Mouse (Mus musculus): ENCODE measurements around the gene Hoxb13. TPM values are rescaled to one million over a fixed set of nuclear protein-coding genes. Genes with fewer than 3 reads are reported as not detected.

Gene Hoxb13
- total RNA-seq, 2 experiments from 2014 or later: not detected

DNA sequence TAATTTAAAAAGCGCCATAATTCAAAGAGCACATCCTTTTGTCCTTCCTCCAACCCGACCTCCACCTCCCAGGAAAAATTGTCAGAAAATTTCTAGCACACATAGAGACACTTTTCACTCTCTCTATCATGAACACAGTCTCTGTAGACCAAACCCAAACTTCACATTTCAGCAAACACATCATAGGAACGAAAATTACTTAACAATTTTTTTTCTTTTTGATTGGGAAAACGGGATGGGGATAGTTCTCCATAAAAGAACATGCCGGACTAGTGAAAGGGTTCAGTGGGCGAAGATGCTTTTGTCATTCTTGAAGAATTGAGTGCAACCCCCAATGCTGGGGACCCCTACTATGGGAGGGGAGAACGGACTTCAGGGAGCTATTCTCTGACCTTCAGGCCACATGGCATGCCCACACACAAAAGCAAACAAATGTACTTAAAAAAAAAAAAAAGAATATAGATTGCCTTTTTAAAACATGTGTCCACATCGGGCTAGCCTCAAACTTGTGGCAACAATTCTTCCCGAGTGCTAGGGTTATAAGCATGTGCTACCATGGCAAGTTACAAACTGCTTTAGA is 18.1 kb upstream of the Hoxb13 start:
- DNase-seq (ENCODE audit: low spot score in 2 of 2): no peak
- Histone ChIP-seq H3K4me3 (no peak overlapping the region), H3K27ac (no peak overlapping the region)
- TF ChIP-seq CTCF (conservative IDR thresholded peaks at IDR 0.05): no peak

DNA sequence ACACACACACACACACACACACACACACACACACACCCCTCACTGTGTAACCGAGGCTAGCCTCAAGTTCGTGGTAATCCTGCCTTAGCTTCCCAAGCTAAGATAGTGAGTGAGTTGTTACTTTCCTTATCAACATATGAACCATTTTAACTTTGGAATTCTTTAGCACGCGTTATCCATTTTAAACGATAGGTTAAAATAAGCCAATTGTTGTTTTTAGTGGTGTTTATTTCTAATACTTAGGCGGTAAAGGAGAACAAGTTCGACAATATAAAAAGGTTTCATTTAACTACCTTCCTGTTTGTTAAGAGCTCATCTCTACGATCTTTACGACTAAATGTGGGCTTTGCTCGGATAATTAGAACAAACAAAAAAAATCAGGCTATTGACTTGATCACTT is 17.3 kb upstream of the Hoxb13 start:
- Histone ChIP-seq H3K27ac (no peak overlapping the region), H3K4me3 (no peak overlapping the region)
- no peak for TF ChIP-seq CTCF (conservative IDR thresholded peaks at IDR 0.05)
- DNase-seq (ENCODE audit: low spot score in 2 of 2): no peak

DNA sequence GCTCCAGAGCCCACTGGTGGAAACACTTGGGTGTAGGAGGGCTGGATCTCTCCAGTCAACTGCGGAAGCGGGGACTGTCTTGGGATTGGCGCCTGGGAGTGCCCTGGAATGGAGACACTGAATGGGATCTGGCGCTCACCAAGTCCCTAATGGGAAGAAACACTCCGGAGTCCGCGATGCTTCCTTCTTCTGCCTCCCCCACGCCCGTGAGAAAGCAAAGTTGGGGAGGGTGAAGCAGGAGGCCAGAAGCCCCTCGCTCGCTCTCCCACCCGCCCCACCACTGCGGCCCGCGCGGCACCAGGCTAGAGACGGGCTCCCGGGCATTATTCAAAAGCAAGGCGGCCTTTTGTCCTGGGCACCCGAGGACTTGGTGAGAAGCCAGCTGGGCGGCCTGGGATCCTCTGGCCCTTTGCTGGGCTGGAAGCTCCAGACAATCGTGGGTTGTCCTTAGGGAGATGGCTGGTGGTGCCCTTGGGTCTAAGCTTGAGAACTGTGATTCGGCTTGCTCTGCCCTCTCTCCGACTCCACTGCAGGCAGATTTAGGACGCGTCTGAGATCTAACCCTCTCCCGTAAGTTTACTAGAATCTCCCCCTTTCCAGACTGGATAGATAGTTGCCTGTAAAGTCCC is 16.5 kb upstream of the Hoxb13 start:
- no peak for DNase-seq (ENCODE audit: low spot score in 2 of 2)
- no peak for TF ChIP-seq CTCF (conservative IDR thresholded peaks at IDR 0.05)
- Histone ChIP-seq H3K27ac (no peak overlapping the region), H3K4me3 (no peak overlapping the region)

DNA sequence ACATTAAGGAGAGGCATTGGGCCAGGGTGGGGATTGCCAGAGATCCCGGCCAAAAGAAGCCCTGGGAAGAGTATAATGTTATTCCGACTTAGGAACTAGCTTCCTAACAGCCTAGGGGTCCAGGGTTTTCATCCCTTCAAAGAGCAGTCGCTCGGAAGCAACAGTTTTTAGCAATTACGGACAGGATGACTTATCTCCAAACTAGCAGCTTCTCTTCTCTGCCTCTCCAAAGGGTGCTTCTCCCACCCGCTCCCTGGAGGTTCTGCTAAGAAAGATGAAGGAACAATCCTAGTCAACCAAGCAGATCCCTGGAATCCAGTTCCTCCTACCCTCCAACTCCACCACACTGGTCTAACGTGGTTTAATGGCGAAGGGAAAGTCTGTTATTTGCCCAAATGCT is 15.8 kb upstream of the Hoxb13 start:
- Histone ChIP-seq H3K4me3 (no peak overlapping the region), H3K27ac (no peak overlapping the region)
- no peak for DNase-seq (ENCODE audit: low spot score in 2 of 2)
- TF ChIP-seq CTCF (conservative IDR thresholded peaks at IDR 0.05): no peak

DNA sequence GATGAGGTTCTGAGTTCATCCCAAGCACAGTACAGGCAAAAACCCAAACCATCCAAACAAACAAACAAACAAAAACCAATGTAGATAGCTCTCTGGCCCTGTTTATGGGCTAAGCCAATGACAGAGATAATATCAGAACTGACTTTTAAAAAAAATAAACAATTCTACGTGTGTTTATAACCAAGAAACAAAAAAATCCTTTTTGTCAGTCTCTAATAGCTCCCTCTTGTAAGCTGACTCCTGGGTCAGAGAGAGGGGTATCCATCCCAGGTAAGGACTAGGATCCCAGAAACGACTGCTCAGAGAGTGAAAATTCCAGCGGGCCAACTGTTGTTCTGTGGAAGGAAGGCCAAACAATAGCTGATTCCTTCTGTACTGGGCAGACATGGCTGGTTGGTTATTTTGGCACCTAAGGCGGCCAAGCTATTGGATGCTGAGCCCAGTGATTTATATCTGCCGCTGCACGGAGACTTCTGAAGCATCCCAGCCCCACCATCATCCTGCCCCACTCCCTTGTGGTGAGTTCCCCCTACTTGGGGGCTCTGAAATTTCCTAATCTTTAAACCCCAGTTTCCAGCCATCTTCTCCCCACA is 15.1 kb upstream of the Hoxb13 start:
- H3K27ac ChIP-seq: no peak overlapping the region
- no peak for TF ChIP-seq CTCF (conservative IDR thresholded peaks at IDR 0.05)
- no peak for DNase-seq (ENCODE audit: low spot score in 2 of 2)
- no peak overlapping the region for H3K4me3 ChIP-seq

DNA sequence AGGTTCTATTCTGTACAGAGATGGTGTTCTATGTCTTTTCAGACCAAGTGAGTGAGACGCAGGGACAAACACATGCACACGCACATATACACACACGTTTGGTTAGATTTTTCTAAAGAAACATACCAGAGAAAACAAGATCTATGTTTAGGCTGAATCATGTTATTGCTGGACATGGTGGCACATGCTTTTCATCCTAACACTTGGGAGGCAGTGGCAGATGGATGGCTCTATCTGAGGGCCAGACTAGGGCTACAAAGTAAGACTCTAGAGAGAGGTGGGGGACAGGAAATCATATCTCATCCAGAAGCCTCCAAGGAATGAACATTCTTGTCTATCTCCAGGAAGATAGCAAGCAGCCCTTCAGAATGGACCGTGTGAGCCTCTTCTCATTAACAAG is 13.1 kb upstream of the Hoxb13 start:
- no peak for DNase-seq (ENCODE audit: low spot score in 2 of 2)
- TF ChIP-seq CTCF (conservative IDR thresholded peaks at IDR 0.05): no peak
- Histone ChIP-seq H3K27ac (no peak overlapping the region), H3K4me3 (no peak overlapping the region)

DNA sequence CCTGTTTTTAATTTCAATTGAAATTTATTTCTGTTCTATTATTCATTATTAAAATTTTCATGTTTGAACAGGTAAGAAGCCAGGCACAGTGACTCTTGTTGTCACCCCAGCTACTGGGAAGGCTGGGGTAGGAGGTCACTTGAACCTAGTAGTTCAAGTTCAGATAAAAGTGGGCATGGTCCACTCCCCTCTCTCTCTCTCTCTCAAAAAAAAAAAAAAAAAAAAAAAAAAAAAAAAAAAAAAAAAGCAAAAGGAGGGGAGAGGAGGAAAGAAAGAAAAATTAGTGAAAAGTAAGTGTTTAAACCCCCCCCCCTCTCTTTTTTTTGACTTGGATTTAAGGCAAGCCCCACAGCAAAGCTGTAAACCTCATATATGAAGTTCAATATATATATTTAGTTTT is 9.9 kb upstream of the Hoxb13 start:
- Histone ChIP-seq H3K27ac (no peak overlapping the region), H3K4me3 (no peak overlapping the region)
- no peak for DNase-seq (ENCODE audit: low spot score in 2 of 2)
- no peak for TF ChIP-seq CTCF (conservative IDR thresholded peaks at IDR 0.05)

DNA sequence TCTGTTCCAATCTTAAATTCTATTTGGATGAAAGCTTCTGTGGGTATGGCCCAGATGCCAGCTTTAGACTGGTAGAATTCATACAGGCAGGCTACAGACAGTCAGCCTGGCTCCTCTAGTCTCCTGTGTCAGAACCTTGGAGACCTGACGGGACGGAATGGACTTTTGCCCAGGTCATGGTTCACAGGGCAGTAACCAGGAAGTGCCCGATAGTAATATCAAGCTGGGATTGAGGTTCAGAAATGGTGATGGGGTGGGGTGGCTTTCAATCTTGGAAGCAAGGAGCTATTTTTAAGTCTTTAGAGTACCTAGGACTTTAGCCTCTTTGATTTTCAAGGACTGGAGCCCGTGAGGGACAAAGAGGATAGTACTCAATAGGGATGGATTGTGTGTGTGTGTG is 6.8 kb upstream of the Hoxb13 start:
- no peak for DNase-seq (ENCODE audit: low spot score in 2 of 2)
- Histone ChIP-seq H3K27ac (no peak overlapping the region), H3K4me3 (no peak overlapping the region)
- no peak for TF ChIP-seq CTCF (conservative IDR thresholded peaks at IDR 0.05)

DNA sequence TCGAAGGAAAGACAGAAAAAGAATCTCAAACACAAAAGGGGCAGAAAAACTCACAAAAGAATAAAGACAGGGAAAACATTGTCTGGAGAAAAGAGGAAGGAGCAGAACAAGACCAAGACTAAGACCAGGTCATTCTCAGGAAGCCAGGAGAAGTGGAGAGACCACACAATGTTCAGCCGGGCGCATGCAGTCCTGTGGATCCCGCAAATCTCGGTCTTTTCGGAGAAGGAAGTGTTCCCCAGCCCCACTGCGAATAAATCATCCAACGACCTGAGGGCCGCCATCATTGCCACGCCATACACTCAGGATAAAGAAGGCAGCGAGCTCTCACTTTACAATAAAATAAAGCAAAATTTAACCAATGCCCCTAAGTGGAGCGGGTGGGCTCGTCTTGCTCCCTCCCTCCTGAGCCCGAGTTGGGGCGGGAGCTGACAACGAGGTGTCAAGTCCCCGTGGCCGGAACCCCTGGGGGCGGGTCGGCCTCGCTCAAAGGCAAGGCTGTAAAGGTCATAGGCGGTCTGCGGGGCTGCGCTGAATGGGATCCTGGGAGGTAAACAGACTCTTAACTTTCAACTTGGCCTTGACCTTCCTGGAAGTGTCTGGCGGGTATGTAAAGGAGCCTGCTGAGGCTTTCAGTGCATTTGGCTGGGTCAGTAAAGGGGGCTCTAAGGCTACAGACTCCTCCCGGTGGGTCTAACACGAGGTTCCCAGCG is 4.2 kb upstream of the Hoxb13 start:
- Histone ChIP-seq H3K4me3 (no peak overlapping the region), H3K27ac (no peak overlapping the region)
- no peak for DNase-seq (ENCODE audit: low spot score in 2 of 2)
- no peak for TF ChIP-seq CTCF (conservative IDR thresholded peaks at IDR 0.05)

DNA sequence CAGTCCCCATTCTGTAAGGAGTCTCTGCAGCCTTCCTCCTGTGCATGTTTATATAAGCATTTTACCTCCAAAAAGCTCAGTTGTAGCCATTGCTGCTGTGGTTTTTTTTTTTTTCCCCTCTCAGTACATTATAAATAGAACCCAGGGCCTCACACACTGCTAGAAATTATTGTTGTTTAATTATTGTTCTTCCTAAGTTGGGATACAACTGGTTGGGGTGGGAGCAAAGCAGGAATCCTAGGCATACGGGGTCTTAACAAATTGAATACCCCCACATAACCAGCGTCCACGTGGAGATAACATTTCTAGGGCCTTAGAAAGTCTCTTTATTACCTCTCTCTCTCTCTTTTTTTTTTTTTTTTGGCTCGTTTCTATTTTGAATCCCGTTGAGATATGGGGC is 3.0 kb upstream of the Hoxb13 start:
- H3K27ac ChIP-seq: no peak overlapping the region
- no peak for DNase-seq (ENCODE audit: low spot score in 2 of 2)
- no peak for TF ChIP-seq CTCF (conservative IDR thresholded peaks at IDR 0.05)
- H3K4me3 ChIP-seq: no peak overlapping the region

DNA sequence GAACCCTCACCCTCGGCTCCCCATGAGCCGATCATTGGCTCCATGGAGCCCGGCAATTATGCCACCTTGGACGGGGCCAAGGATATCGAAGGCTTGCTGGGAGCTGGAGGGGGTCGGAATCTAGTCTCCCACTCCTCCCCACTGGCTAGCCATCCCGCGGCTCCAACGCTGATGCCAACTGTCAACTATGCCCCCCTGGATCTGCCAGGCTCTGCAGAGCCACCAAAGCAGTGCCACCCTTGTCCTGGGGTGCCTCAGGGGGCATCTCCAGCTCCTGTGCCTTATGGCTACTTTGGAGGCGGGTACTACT is 240 bp downstream of the Hoxb13 start:
- no peak for TF ChIP-seq CTCF (conservative IDR thresholded peaks at IDR 0.05)
- Histone ChIP-seq H3K4me3 (no peak overlapping the region), H3K27ac (no peak overlapping the region)
- DNase-seq (ENCODE audit: low spot score in 2 of 2): no peak

DNA sequence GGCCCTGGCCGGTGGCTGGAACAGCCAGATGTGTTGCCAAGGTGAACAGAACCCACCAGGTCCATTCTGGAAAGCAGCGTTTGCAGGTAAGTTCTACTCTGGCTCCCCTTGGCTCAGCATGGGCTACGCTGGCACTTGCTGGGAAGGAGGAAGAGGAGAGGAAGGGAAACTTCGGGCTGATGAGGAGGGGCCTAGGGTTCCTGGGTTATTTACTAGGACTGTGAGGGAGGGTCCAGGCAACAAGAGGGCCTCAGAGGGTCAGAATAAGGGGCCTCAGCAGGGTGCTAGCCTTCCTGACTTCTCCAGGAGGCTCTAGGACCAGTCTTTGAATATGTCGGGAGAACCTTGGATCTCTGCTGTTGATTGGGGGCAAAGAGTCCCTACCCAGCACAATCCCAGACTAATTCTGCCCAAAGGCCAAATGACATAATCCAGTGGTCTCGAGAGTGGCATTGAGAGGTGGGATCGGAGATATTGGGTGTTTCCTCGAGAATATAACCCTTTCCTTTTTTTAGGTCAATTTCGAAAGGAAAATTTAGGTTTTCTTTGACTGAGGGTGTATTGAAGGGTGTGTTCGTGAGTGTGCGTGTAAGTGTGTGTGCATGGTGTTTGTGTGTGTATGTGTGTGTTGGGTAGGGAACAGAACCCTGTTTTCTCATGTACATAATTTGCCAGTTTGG is 985 bp downstream of the Hoxb13 start:
- H3K4me3 ChIP-seq: no peak overlapping the region
- TF ChIP-seq CTCF (conservative IDR thresholded peaks at IDR 0.05): no peak
- DNase-seq (ENCODE audit: low spot score in 2 of 2): no peak
- no peak overlapping the region for H3K27ac ChIP-seq

DNA sequence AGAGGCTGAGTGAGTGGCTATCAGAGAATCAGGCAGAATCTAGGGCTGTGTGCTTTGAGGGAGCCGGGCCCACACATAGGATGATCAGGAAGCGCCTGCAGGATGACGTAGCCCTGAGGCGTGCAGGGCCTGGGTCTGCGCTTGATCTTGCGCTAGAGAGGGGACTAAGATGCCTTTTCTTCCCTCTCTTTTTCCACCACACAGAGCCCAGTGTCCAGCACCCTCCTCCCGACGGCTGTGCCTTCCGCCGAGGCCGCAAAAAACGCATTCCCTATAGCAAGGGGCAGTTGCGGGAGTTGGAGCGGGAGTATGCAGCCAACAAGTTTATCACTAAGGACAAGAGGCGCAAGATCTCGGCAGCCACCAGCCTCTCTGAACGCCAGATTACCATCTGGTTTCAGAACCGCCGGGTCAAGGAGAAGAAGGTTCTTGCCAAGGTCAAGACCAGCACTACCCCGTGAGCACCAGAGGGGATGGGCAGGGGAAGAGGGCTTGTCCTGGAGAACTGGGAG is 1.7 kb downstream of the Hoxb13 start:
- DNase-seq (ENCODE audit: low spot score in 2 of 2): no peak
- no peak overlapping the region for H3K27ac ChIP-seq
- no peak overlapping the region for H3K4me3 ChIP-seq
- TF ChIP-seq CTCF (conservative IDR thresholded peaks at IDR 0.05): no peak

All from layer of hippocampus, adult 2 months (tissue).